Mouse (Mus musculus) heart, postnatal 36 days (tissue): ENCODE measurements around the gene Phka2. TPM values are rescaled to one million over a fixed set of nuclear protein-coding genes. Genes with fewer than 3 reads are reported as not detected.

Experiments used
- DNase-seq, 2 experiments: peaks; one replicate each; pipeline ENCODE4 v3.0.0; 2021 to 2022
- intact Hi-C: fragments of 180-260 bp; cut with DNase I; formaldehyde crosslinking; loops from one replicate; pipeline ENCODE4 v1.15.1; 2025
- total RNA-seq, 2 experiments: library from RNA; stranded (reverse); gene quantifications; 2 replicates each; pipeline ENCODE4 v1.2.3; 2021

The Phka2 gene
- total RNA-seq, 2 experiments from 2014 or later, result 10.3 to 14.4 TPM

GRCm38 (mm10) chrX:160598055-160598454 lies 96.1 kb downstream of the Phka2 start:
- intact Hi-C loops, result no loop called here
- no peak for DNase-seq

- intact Hi-C loops, result no loop called here
- DNase-seq, result no peak
These were observed 96.8 kb downstream of the Phka2 start for GRCm38 (mm10) chrX:160598562-160599458.

DNA sequence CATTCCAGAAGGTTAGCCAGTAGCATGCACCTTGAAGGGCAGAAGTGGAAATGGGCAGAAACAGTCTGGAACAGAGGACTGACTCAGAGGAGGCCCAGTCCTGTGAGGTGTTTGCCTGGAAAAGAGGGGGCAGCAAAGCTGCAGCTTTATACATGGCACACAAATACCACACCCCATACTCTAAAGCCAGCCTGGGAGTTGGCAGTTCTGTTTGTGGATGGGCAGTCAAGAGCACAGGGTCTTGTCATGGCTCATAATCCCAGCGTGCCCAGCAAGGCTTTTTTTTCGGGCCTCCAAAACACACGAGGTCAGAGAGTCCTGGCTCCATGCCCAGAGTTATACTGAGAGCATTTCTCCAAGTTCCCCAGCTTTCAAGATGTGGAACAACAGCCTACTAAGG lies 99.1 kb downstream of the Phka2 start:
- intact Hi-C loops, result no loop called here
- DNase-seq, result no peak

DNA sequence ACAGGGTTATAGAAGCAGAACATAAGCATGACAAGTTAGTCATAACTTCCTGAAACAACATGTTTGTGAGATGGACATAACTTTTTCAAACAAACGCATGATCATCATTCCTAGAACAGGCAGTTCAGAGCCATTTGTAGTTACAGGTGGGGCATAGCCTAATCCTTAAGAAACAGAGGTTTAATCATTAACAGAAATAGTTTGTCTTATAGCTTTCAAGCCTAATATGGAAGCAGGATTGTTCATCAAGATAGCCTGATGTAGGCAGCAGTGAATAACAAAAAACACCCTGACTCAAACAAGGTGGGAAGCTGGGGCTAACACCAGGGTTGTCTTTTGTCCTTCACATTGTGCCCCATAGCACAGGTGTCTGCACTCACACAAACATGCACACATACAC lies 100.8 kb downstream of the Phka2 start:
- intact Hi-C loops, result no loop called here
- DNase-seq, result no peak

- intact Hi-C loops, result no loop called here
- DNase-seq, result no peak
These were observed 101.3 kb downstream of the Phka2 start for GRCm38 (mm10) chrX:160603316-160603715.

GRCm38 (mm10) chrX:160603981-160604541 lies 102.1 kb downstream of the Phka2 start:
- intact Hi-C loops, result no loop called here

DNA sequence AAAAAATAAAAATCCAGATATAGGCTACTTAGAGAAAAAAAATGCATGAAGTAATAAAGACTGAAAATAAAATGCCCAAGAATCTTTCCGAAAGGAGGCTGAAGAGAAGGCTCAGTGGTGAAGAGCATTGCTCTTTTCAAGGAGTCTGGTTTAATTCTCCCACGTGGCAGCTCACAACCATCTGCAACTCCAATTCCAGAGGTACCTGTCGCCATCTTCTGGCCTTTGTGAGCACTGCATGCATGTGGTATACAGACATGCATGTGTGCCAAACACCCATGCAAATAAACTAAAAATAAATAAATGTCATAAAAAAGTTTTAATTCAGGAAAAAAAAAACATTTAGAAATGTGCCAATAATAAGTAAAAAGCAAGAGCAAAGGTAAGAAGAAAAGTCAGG lies 107.9 kb downstream of the Phka2 start:
- intact Hi-C loops, result no loop called here
- DNase-seq, result peak in 1 of 2 experiments; percentile 48

More at GRCm38 (mm10) chrX:160603981-160604541, 102.1 kb downstream of the Phka2 start:
- no peak for DNase-seq

DNA sequence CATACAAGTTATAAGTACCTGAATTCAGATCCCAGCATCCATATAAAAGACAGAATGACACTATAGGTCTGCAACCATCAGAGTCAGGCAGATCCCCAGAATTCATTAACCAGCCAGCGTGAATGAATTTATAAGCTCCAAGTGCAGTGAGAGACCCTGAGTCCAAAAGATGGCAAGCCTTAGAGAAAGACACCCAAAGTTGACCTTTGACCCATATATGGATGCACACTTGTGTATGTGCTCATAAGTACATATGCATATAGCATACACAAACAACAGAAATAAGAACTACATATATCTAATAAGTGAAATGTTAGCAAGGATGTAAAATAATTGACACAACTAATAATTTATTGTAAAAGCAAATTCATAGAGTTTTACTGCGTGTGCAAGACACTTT lies 108.5 kb downstream of the Phka2 start:
- DNase-seq, result no peak
- intact Hi-C loops, result no loop called here

- no peak for DNase-seq
- intact Hi-C loops, result no loop called here
These were observed 109.1 kb downstream of the Phka2 start for GRCm38 (mm10) chrX:160610882-160611644.

Other genes with a start within 250 kb of the Phka2 start
- gene Adgrg2, start 111.5 kb upstream of the Phka2 start, total RNA-seq, result under 1 TPM; 0.33 to 0.84 TPM
- not detected for gene Ppef1, start 233.6 kb downstream of the Phka2 start, total RNA-seq